In genomic region chr13:97966077-97966476, GRCm38 (mm10) we compare ENCODE assay signal across 28 mouse cellular contexts.
DNase-seq lines count a peak whose midpoint lies in the region; ATAC-seq and TF ChIP-seq lines count a peak whose summit lies in the region.
"Had no signal": no experiment of that assay in that cellular context is flagged by ENCODE, and none has a peak within 500 bp of the region (broad histone marks: within the 10 kb centered on the region; RNA-seq: fewer than 3 reads in every experiment).

No protein-coding gene starts in this region.

- H3K4me3 ChIP-seq in lung, embryonic 14.5 days (ENCODE audit: low read depth, low read length): no peak overlapping the region
- no peak overlapping the region for H3K4me3 ChIP-seq in lung, postnatal 0 days (ENCODE audit: low read depth, low read length)
- no peak overlapping the region for H3K4me3 ChIP-seq in stomach, embryonic 14.5 days (ENCODE audit: low read depth, low read length)
- no peak overlapping the region for H3K4me3 ChIP-seq in stomach, postnatal 0 days (ENCODE audit: low read depth, low read length)
- H3K4me3 ChIP-seq: embryonic facial prominence, embryonic 13.5 days; embryonic facial prominence, embryonic 15.5 days; erythroblast, embryonic 14.5 days; forebrain, embryonic 10.5 days; forebrain, embryonic 12.5 days had no signal

- DNase-seq in lung, embryonic 14.5 days: no peak
- DNase-seq in lung, adult 18-20 months: no peak
- DNase-seq in lung, postnatal 0 days (ENCODE audit: low spot score): peak; percentile 21
- no peak for DNase-seq in lung, postnatal 25 days (ENCODE audit: low spot score)
- DNase-seq in stomach, postnatal 0 days (ENCODE audit: low spot score): peak; percentile 22
- no peak for DNase-seq in cerebellum, postnatal 4 days (ENCODE audit: low spot score in 2 of 2)
- DNase-seq: adrenal gland, adult 8-10 months; adrenal gland, postnatal 14 days; adrenal gland, postnatal 36 days; B cell, adult 2 months; cerebellum, adult 11-12 months; cerebellum, adult 2 months; cerebellum, adult 9-10 months; cerebellum, postnatal 10 days; cerebellum, postnatal 25 days; embryo, embryonic 11 days had no signal

- no peak overlapping the region for H3K9ac ChIP-seq in lung, embryonic 14.5 days
- no peak overlapping the region for H3K9ac ChIP-seq in lung, postnatal 0 days (replicated peaks; ENCODE audit: low read depth)
- H3K9ac ChIP-seq in stomach, embryonic 14.5 days (replicated peaks; ENCODE audit: low read depth, low read length): no peak overlapping the region
- H3K9ac ChIP-seq in stomach, postnatal 0 days (ENCODE audit: low read length): no peak overlapping the region
- H3K9ac ChIP-seq: embryonic facial prominence, embryonic 13.5 days; embryonic facial prominence, embryonic 15.5 days; forebrain, embryonic 12.5 days had no signal

- no peaks in the 10 kb centered on the region for H3K4me1 ChIP-seq in lung, embryonic 14.5 days (ENCODE audit: insufficient read depth)
- H3K4me1 ChIP-seq in lung, postnatal 0 days (ENCODE audit: insufficient read depth, low read depth, low read length): no peaks in the 10 kb centered on the region
- H3K4me1 ChIP-seq in stomach, embryonic 14.5 days (ENCODE audit: control insufficient read depth, insufficient read depth, low read length): no peaks in the 10 kb centered on the region
- H3K4me1 ChIP-seq in stomach, postnatal 0 days (replicated peaks; ENCODE audit: control insufficient read depth, insufficient read depth): no peaks in the 10 kb centered on the region
- H3K4me1 ChIP-seq: embryonic facial prominence, embryonic 15.5 days had no signal

- no peak overlapping the region for H3K4me2 ChIP-seq in lung, embryonic 14.5 days
- no peak overlapping the region for H3K4me2 ChIP-seq in lung, postnatal 0 days (replicated peaks; ENCODE audit: low read depth, low read length)
- H3K4me2 ChIP-seq in stomach, embryonic 14.5 days (replicated peaks; ENCODE audit: low read depth, low read length): no peak overlapping the region
- no peak overlapping the region for H3K4me2 ChIP-seq in stomach, postnatal 0 days (replicated peaks; ENCODE audit: low read depth)
- H3K4me2 ChIP-seq: embryonic facial prominence, embryonic 13.5 days; embryonic facial prominence, embryonic 15.5 days; forebrain, embryonic 12.5 days had no signal

- 47% methylated on average over 5 of the region's 5 CpGs for WGBS in lung, embryonic 14.5 days
- WGBS in lung, postnatal 0 days: 36% methylated on average over 5 of the region's 5 CpGs
- WGBS in stomach, embryonic 14.5 days: 52% methylated on average over 5 of the region's 5 CpGs
- WGBS in stomach, postnatal 0 days: 41% methylated on average over 5 of the region's 5 CpGs

- TF ChIP-seq CTCF in lung, embryonic 14.5 days (IDR thresholded peaks at IDR 0.05; ENCODE audit: low read depth): no peak
- no peak for TF ChIP-seq CTCF in lung, postnatal 0 days (IDR thresholded peaks at IDR 0.05)
- TF ChIP-seq CTCF in stomach, postnatal 0 days (IDR thresholded peaks at IDR 0.05; ENCODE audit: low read depth): no peak

- H3K9me3 ChIP-seq in lung, embryonic 14.5 days (ENCODE audit: low read depth, low read length): no peaks in the 10 kb centered on the region
- H3K9me3 ChIP-seq in lung, postnatal 0 days (ENCODE audit: low read length): no peaks in the 10 kb centered on the region
- H3K9me3 ChIP-seq in stomach, embryonic 14.5 days (ENCODE audit: control insufficient read depth, low read depth, low read length): no peaks in the 10 kb centered on the region
- H3K9me3 ChIP-seq in stomach, postnatal 0 days (ENCODE audit: control insufficient read depth, low read length): no peaks in the 10 kb centered on the region
- H3K9me3 ChIP-seq: embryonic facial prominence, embryonic 13.5 days; embryonic facial prominence, embryonic 15.5 days; forebrain, embryonic 10.5 days; forebrain, embryonic 12.5 days; G1E had no signal

- peak; percentile 49; the same call in 1 of the 2 replicates for ATAC-seq in lung, embryonic 14.5 days (ENCODE audit: insufficient read depth)
- no peak for ATAC-seq in lung, postnatal 0 days
- ATAC-seq in stomach, embryonic 14.5 days (ENCODE audit: insufficient number of reproducible peaks, insufficient read depth, low FRiP score, low read depth): 0 out of 2 replicates have a peak, but pooled peaks have one; percentile 53
- ATAC-seq in stomach, postnatal 0 days (ENCODE audit: low FRiP score, low TSS enrichment): no peak
- ATAC-seq: activated CD4-positive, CD25-positive, alpha-beta regulatory T cell, adult 4 months; CD4-positive, CD25-positive, alpha-beta regulatory T cell, adult 4 months; forebrain, embryonic 14.5 days; Patski had no signal

- H3K27me3 ChIP-seq in lung, embryonic 14.5 days (ENCODE audit: insufficient read depth, low read length): no peaks in the 10 kb centered on the region
- H3K27me3 ChIP-seq in lung, postnatal 0 days (replicated peaks; ENCODE audit: insufficient read depth, low read length): no peaks in the 10 kb centered on the region
- no peaks in the 10 kb centered on the region for H3K27me3 ChIP-seq in stomach, embryonic 14.5 days (ENCODE audit: control insufficient read depth, insufficient read depth, low read length)
- no peaks in the 10 kb centered on the region for H3K27me3 ChIP-seq in stomach, postnatal 0 days (ENCODE audit: control insufficient read depth, insufficient read depth, low read length)
- H3K27me3 ChIP-seq: CH12.LX; embryonic facial prominence, embryonic 13.5 days; embryonic facial prominence, embryonic 15.5 days; Patski had no signal

- no peaks in the 10 kb centered on the region for H3K36me3 ChIP-seq in lung, embryonic 14.5 days (ENCODE audit: insufficient read depth)
- no peaks in the 10 kb centered on the region for H3K36me3 ChIP-seq in lung, postnatal 0 days (ENCODE audit: insufficient read depth, low read length)
- H3K36me3 ChIP-seq in stomach, embryonic 14.5 days (ENCODE audit: control insufficient read depth, insufficient read depth, low read length): no peaks in the 10 kb centered on the region; the same call in 1 of the 2 replicates
- H3K36me3 ChIP-seq in stomach, postnatal 0 days (ENCODE audit: control insufficient read depth, insufficient read depth, low read length): 0 out of 2 replicates have a peak, but pooled peaks cover 2% of the 10 kb centered on the region
- H3K36me3 ChIP-seq: embryonic facial prominence, embryonic 13.5 days; embryonic facial prominence, embryonic 15.5 days; forebrain, embryonic 10.5 days; forebrain, embryonic 12.5 days; G1E had no signal

- no peak overlapping the region; the same call in 1 of the 2 replicates for H3K27ac ChIP-seq in lung, embryonic 14.5 days (ENCODE audit: low read depth)
- H3K27ac ChIP-seq in lung, postnatal 0 days (ENCODE audit: low read length): no peak overlapping the region
- no peak overlapping the region for H3K27ac ChIP-seq in stomach, embryonic 14.5 days (ENCODE audit: low read length)
- H3K27ac ChIP-seq in stomach, postnatal 0 days (replicated peaks): no peak overlapping the region
- H3K27ac ChIP-seq: embryonic facial prominence, embryonic 13.5 days; embryonic facial prominence, embryonic 15.5 days; forebrain, embryonic 10.5 days; forebrain, embryonic 12.5 days had no signal

- no peak for TF ChIP-seq EP300 in lung, postnatal 0 days (IDR thresholded peaks at IDR 0.05)
- TF ChIP-seq EP300 in stomach, postnatal 0 days (optimal IDR thresholded peaks at IDR 0.05): no peak

Comparison
In these comparisons a context has a peak if more than half of its experiments do, and no peak if none do; other contexts are left out.
1. ATAC-seq: peak in lung, embryonic 14.5 days (single experiment) and stomach, embryonic 14.5 days (single experiment); none in lung, postnatal 0 days (single experiment) and stomach, postnatal 0 days (single experiment).
2. DNase-seq: peak in lung, postnatal 0 days (single experiment) and stomach, postnatal 0 days (single experiment); none in lung, embryonic 14.5 days (single experiment), lung, adult 18-20 months (0 of 2), lung, postnatal 25 days (single experiment) and cerebellum, postnatal 4 days (0 of 2).